Mouse (Mus musculus) lung, embryonic 14.5 days (tissue): Measurements from ENCODE around the gene Pdzrn3. TPM values are rescaled to one million over a fixed set of nuclear protein-coding genes. Genes with fewer than 3 reads are reported as not detected.
A peak's percentile ranks its signal among the peaks of the same experiment; 100 is the strongest.

Experiments
- ATAC-seq: fragments of 200-750 bp; cut with Nextera tagmentation; 2 replicates; pipeline ENCODE4 v1.8.0; 2017; ENCODE audit warnings: mild to moderate bottlenecking, moderate TSS enrichment, moderate library complexity; ENCODE audit not compliant: insufficient read depth
- DNase-seq: peaks from one replicate; pipeline ENCODE4 v3.0.0-alpha.2; 2015
- H3K27ac ChIP-seq: fragments of 300-500 bp; sonication (generic); 2 replicates; pipeline ENCODE4 v1.5.1; 2014; ENCODE audit warnings: low read depth, mild to moderate bottlenecking, moderate library complexity
- H3K27me3 ChIP-seq: fragments of 300-500 bp; sonication (generic); 2 replicates; pipeline ENCODE4 v1.6.1; 2014; ENCODE audit warnings: low read length, control low read depth; ENCODE audit not compliant: insufficient read depth
- H3K36me3 ChIP-seq: fragments of 300-500 bp; sonication (generic); 2 replicates; pipeline ENCODE4 v1.6.1; 2014; ENCODE audit warnings: control low read depth; ENCODE audit not compliant: insufficient read depth
- H3K4me1 ChIP-seq: fragments of 300-500 bp; sonication (generic); 2 replicates; pipeline ENCODE4 v1.6.1; 2014; ENCODE audit warnings: antibody characterized with exemption, control low read depth; ENCODE audit not compliant: insufficient read depth
- H3K4me2 ChIP-seq: fragments of 300-500 bp; sonication (generic); 2 replicates; pipeline ENCODE4 v1.6.1; 2014; ENCODE audit warnings: mild to moderate bottlenecking
- H3K4me3 ChIP-seq: fragments of 300-500 bp; sonication (generic); 2 replicates; pipeline ENCODE4 v1.5.1; 2014; ENCODE audit warnings: low read depth, low read length
- H3K9ac ChIP-seq: fragments of 300-500 bp; sonication (generic); 2 replicates; pipeline ENCODE4 v1.6.1; 2014
- H3K9me3 ChIP-seq: fragments of 300-500 bp; sonication (generic); 2 replicates; pipeline ENCODE4 v1.6.1; 2016; ENCODE audit warnings: low read depth, low read length, control low read depth
- CTCF ChIP-seq: IDR thresholded peaks from 2 replicates; pipeline ENCODE4 v1.5.1; 2016; ENCODE audit warnings: antibody characterized with exemption, low read depth
- WGBS: fragments of 180-500 bp; shearing (Covaris S2); extraction: QIAGEN DNeasy Blood & Tissue Kit; methylation state at CpG from one replicate; pipeline ENCODE4 v1.1.7; 2014; 5-methylcytosine and 5-hydroxymethylcytosine counted together
- polyA plus RNA-seq: library from polyadenylated mRNA; unstranded; fragments of >200 nt; fragmentation: Nextera tagmentation; extraction: Ambion mirVana; gene quantifications from 2 replicates; pipeline ENCODE4 v1.2.1, GENCODE M21; 2014

Gene Pdzrn3
- polyA plus RNA-seq, 1 experiment from 2014 or later = 14.2 TPM

DNA sequence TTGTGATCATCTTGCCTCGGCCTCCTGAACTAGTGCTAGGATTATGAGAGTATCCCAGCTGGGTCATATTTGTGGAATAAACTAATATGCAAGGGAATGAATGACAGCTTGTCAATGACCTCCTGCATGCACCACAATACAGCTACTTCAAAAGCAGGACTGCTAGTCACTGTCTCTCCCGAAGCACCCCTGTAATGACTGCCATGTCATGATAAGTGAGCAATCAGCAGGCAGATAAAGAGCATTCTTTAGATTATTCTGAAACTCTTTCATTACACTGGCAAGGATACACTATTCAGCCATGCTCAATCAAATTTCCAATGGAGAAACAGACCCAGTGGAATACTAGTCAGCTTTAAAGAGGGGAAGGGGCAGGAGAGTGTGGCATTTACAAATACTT is 85.8 kb downstream of the Pdzrn3 start:
- ATAC-seq = no peak
- TF ChIP-seq CTCF = no peak
- Histone ChIP-seq H3K9ac (no peak overlapping the region), H3K9me3 (no peaks in the 10 kb centered on the region), H3K4me1 (peaks cover 8% of the 10 kb centered on the region), H3K36me3 (no peaks in the 10 kb centered on the region), H3K27me3 (no peaks in the 10 kb centered on the region), H3K4me3 (no peak overlapping the region), H3K27ac (no peak overlapping the region), H3K4me2 (no peak overlapping the region)
- no peak for DNase-seq
- WGBS = 44% methylated on average over 2 of the region's 2 CpGs

DNA sequence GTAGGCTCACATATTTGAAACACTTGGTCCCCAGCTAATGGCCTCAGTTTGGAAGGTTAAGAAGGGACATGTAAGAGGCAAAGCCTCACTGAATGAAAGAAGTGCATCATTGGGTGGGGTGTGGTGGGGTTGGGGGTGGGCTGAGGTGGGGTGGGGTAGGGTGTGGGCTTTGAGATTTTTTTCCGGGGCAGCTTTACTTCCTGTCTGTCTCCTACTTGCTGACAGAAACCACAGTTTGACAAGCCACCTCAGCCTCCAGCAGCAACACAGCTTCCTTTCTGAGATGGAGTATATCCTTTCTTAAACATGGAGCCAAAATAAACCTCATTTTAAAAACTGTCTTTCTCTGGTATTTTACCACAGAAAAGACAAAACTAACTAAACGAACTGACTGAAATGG is 87.5 kb downstream of the Pdzrn3 start:
- Histone ChIP-seq H3K27ac (no peak overlapping the region), H3K27me3 (no peaks in the 10 kb centered on the region), H3K4me2 (no peak overlapping the region), H3K9me3 (no peaks in the 10 kb centered on the region), H3K36me3 (no peaks in the 10 kb centered on the region), H3K4me1 (peaks cover 8% of the 10 kb centered on the region), H3K9ac (no peak overlapping the region), H3K4me3 (no peak overlapping the region)
- no peak for ATAC-seq
- WGBS = 39% methylated on average over 2 of the region's 2 CpGs
- no peak for DNase-seq
- no peak for TF ChIP-seq CTCF

- whole genome bisulfite sequencing = 67% methylated on average over 4 of the region's 4 CpGs
- Histone ChIP-seq H3K4me3 (no peak overlapping the region), H3K4me1 (peaks cover 11% of the 10 kb centered on the region), H3K9ac (no peak overlapping the region), H3K27me3 (no peaks in the 10 kb centered on the region), H3K36me3 (no peaks in the 10 kb centered on the region), H3K4me2 (no peak overlapping the region), H3K9me3 (no peaks in the 10 kb centered on the region), H3K27ac (no peak overlapping the region)
- ATAC-seq (no peak), DNase-seq (no peak)
- no peak for TF ChIP-seq CTCF
Observed at GRCm38 (mm10) chr6:101289428-101289827, 88.3 kb downstream of the Pdzrn3 start.

GRCm38 (mm10) chr6:101287566-101288173 is 90.0 kb downstream of the Pdzrn3 start:
- DNase-seq (no peak), ATAC-seq (no peak)
- no peaks in the 10 kb centered on the region for H3K27me3 ChIP-seq
- no peaks in the 10 kb centered on the region for H3K9me3 ChIP-seq
- peaks cover 11% of the 10 kb centered on the region for H3K4me1 ChIP-seq
- H3K27ac ChIP-seq = no peak overlapping the region
- H3K4me3 ChIP-seq = no peak overlapping the region
- 74% methylated on average over 5 of the region's 5 CpGs for WGBS
- no peak overlapping the region for H3K4me2 ChIP-seq
- no peak overlapping the region for H3K9ac ChIP-seq
- no peaks in the 10 kb centered on the region for H3K36me3 ChIP-seq
- no peak for TF ChIP-seq CTCF

DNA sequence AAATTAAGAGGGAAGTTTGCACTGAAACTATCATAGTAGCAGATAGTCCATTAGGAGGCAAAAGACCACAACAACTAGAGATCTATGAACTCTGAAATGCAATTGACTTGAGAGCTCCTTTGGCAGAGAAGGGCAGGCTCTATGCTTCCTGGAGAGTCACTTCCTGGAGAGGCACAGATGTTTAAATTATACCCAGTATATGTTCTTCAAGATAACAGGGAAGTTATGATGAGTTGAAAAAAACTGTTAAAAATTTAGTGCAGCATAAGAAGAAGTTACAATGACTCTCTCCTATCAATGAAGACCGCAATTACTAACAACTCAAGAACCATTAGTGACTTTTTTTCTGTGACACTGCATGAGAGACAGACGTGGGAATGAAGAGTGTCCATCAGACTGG is 90.6 kb downstream of the Pdzrn3 start:
- Histone ChIP-seq H3K4me1 (peaks cover 13% of the 10 kb centered on the region), H3K4me3 (no peak overlapping the region), H3K27ac (no peak overlapping the region), H3K9ac (no peak overlapping the region), H3K9me3 (no peaks in the 10 kb centered on the region), H3K36me3 (no peaks in the 10 kb centered on the region), H3K27me3 (no peaks in the 10 kb centered on the region), H3K4me2 (no peak overlapping the region)
- no peak for TF ChIP-seq CTCF
- DNase-seq (no peak), ATAC-seq (no peak)
- 78% methylated on average over 2 of the region's 2 CpGs for WGBS

DNA sequence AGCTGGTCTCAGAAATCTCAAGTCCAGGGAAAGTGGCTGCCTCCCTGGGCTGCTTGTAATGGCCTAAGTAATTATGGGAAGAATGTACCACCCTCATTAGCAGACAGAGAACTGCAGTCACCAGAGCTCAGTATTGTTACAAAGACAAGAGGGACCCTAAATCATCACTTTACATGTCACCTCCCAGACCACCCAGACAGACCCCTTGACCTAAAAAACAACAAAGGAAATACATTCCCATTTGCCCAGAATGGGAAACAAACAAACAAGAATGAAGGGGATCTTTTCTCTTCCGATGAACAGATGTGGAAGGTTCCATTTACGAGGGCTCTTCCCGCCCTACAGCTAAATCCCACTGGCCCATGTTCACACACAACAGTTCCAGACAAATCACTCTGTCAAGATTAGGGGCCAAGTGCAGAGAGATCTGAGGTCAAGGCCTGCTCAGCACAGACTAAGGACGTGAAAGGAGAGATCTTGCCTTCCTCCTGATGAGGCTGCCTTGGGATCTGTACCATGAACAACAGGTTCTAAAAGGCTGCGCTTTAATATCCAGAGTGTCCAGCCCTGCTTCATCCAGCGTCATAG is 93.2 kb downstream of the Pdzrn3 start:
- TF ChIP-seq CTCF = no peak
- peaks cover 29% of the 10 kb centered on the region for H3K4me1 ChIP-seq
- H3K4me2 ChIP-seq = no peak overlapping the region
- WGBS = 41% methylated on average over 6 of the region's 6 CpGs
- H3K9me3 ChIP-seq = no peaks in the 10 kb centered on the region
- no peaks in the 10 kb centered on the region for H3K36me3 ChIP-seq
- H3K27ac ChIP-seq = no peak overlapping the region
- DNase-seq = no peak
- no peak overlapping the region for H3K9ac ChIP-seq
- peak; percentile 18; the same call in 1 of the 2 replicates for ATAC-seq
- no peak overlapping the region for H3K4me3 ChIP-seq
- no peaks in the 10 kb centered on the region for H3K27me3 ChIP-seq

DNA sequence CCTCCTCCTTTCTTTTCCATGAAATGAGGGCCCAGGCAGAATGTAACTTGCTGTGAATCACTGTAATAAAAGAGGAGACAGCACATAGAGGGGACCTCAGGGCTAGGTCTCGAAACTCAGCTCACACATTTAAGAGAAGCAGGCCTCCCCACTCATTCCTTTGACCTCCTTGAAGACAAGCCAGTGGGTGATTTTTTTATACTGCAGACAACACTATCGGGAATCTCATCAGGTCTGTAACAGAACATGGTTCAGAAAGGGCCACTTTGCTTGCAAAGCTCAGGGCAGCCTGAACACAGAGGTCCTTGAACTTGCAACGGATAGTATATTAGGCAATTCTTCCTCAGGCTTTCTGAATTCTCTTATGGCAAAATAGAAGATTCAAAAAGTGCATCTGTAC is 93.8 kb downstream of the Pdzrn3 start:
- H3K27me3 ChIP-seq = no peaks in the 10 kb centered on the region
- H3K36me3 ChIP-seq = no peaks in the 10 kb centered on the region
- H3K9me3 ChIP-seq = no peaks in the 10 kb centered on the region
- ATAC-seq (no peak), DNase-seq (no peak)
- H3K4me2 ChIP-seq = no peak overlapping the region
- WGBS = 53% methylated on average over 3 of the region's 3 CpGs
- H3K9ac ChIP-seq = no peak overlapping the region
- H3K27ac ChIP-seq = no peak overlapping the region
- no peak for TF ChIP-seq CTCF
- H3K4me1 ChIP-seq = peaks cover 31% of the 10 kb centered on the region
- no peak overlapping the region for H3K4me3 ChIP-seq
